Mouse (Mus musculus): ENCODE data around the gene Agap1.
A peak's percentile ranks its signal among the peaks of the same experiment; 100 is the strongest.

Gene Agap1

GRCm38 (mm10) chr1:89580031-89580998 lies 125.7 kb downstream of the Agap1 start:
- peak; percentile 82 for DNase-seq (ENCODE audit: low spot score)

GRCm38 (mm10) chr1:89580999-89581765 lies 126.6 kb downstream of the Agap1 start:
- DNase-seq (ENCODE audit: low spot score), result peak; percentile 40

GRCm38 (mm10) chr1:89581766-89582125 lies 127.1 kb downstream of the Agap1 start:
- no peak for DNase-seq (ENCODE audit: low spot score)

GRCm38 (mm10) chr1:89583369-89583768 lies 128.8 kb downstream of the Agap1 start:
- no peak for DNase-seq (ENCODE audit: low spot score)

- DNase-seq (ENCODE audit: low spot score), result no peak
Observed at GRCm38 (mm10) chr1:89586991-89587683, 132.5 kb downstream of the Agap1 start.

- DNase-seq (ENCODE audit: low spot score), result no peak
Observed at GRCm38 (mm10) chr1:89588154-89588553, 133.5 kb downstream of the Agap1 start.

- no peak for DNase-seq (ENCODE audit: low spot score)
Observed at GRCm38 (mm10) chr1:89590994-89591393, 136.4 kb downstream of the Agap1 start.

GRCm38 (mm10) chr1:89593219-89593618 lies 138.6 kb downstream of the Agap1 start:
- DNase-seq (ENCODE audit: low spot score), result no peak

GRCm38 (mm10) chr1:89594999-89595398 lies 140.4 kb downstream of the Agap1 start:
- no peak for DNase-seq (ENCODE audit: low spot score)

GRCm38 (mm10) chr1:89595421-89595820 lies 140.8 kb downstream of the Agap1 start:
- no peak for DNase-seq (ENCODE audit: low spot score)

- no peak for DNase-seq (ENCODE audit: low spot score)
Observed at GRCm38 (mm10) chr1:89596223-89596622, 141.6 kb downstream of the Agap1 start.

GRCm38 (mm10) chr1:89598906-89599305 lies 144.3 kb downstream of the Agap1 start:
- no peak for DNase-seq (ENCODE audit: low spot score)

- DNase-seq (ENCODE audit: low spot score), result no peak
Observed at GRCm38 (mm10) chr1:89599983-89600741, 145.6 kb downstream of the Agap1 start.

GRCm38 (mm10) chr1:89601349-89601748 lies 146.7 kb downstream of the Agap1 start:
- no peak for DNase-seq (ENCODE audit: low spot score)

GRCm38 (mm10) chr1:89602879-89603278 lies 148.3 kb downstream of the Agap1 start:
- no peak for DNase-seq (ENCODE audit: low spot score)

- peak; percentile 61 for DNase-seq (ENCODE audit: low spot score)
Observed at GRCm38 (mm10) chr1:89606612-89607011, 152.0 kb downstream of the Agap1 start.

- no peak for DNase-seq (ENCODE audit: low spot score)
Observed at GRCm38 (mm10) chr1:89608766-89609165, 154.2 kb downstream of the Agap1 start.

GRCm38 (mm10) chr1:89609964-89610363 lies 155.4 kb downstream of the Agap1 start:
- no peak for DNase-seq (ENCODE audit: low spot score)

GRCm38 (mm10) chr1:89611521-89611920 lies 156.9 kb downstream of the Agap1 start:
- DNase-seq (ENCODE audit: low spot score), result no peak

GRCm38 (mm10) chr1:89613234-89613870 lies 158.7 kb downstream of the Agap1 start:
- no peak for DNase-seq (ENCODE audit: low spot score)

- no peak for DNase-seq (ENCODE audit: low spot score)
Observed at GRCm38 (mm10) chr1:89616556-89616955, 161.9 kb downstream of the Agap1 start.
